Mouse (Mus musculus) liver, embryonic 14.5 days (tissue): Measurements from ENCODE around the gene Hmga1b.

Experiments used
- CTCF ChIP-seq: IDR thresholded peaks from 2 replicates; pipeline ENCODE4 v1.5.1; 2016; ENCODE audit warnings: antibody characterized with exemption, low read depth, control low read depth
- EP300 ChIP-seq: IDR thresholded peaks from 2 replicates; pipeline ENCODE4 v1.6.1; 2016; ENCODE audit warnings: antibody characterized with exemption, low read depth

DNA sequence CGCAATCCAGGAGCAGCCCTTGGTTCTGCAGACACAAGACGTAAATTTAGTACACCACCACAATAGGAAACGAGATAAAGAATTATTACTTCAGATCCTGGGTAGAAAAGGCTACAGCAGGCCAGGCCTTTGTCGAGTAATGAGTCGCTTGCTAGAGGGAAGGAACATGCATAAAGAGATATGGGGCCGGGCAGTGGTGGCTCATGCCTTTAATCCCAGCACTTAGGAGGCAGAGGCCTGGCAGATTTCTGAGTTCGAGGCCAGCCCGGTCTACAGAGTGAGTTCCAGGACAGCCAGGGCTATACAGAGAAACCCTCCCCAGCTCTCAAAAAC, 34.0 kb downstream of the Hmga1b start:
- TF ChIP-seq EP300 (no peak), CTCF (no peak)
